ENCODE assay signal across 1 mouse cellular context in genomic region chr1:88651668-88652067, GRCm38 (mm10).
TF ChIP-seq lines count a peak whose summit lies in the region.

No protein-coding gene starts in this region.

TF ChIP-seq in CH12.LX, 34 proteins besides CTCF, POLR2A, EP300 and RAD21 (continued from another document):
- TF ChIP-seq TBP (conservative IDR thresholded peaks at IDR 0.05; ENCODE audit: low read depth, low read length) (no peak), CHD1 (IDR thresholded peaks at IDR 0.05; ENCODE audit: low read depth, low read length) (no peak), ELF1 (IDR thresholded peaks at IDR 0.05; ENCODE audit: low read depth, low read length) (no peak), SIN3A (IDR thresholded peaks at IDR 0.05; ENCODE audit: low read length) (no peak), MAZ (IDR thresholded peaks at IDR 0.05; ENCODE audit: low read depth, low read length) (no peak), NELFE (IDR thresholded peaks at IDR 0.05; ENCODE audit: low read depth, low read length) (no peak), ZC3H11A (IDR thresholded peaks at IDR 0.05; ENCODE audit: low read depth, low read length) (no peak), PAX5 (IDR thresholded peaks at IDR 0.05; ENCODE audit: low read length) (no peak), ZNF384 (IDR thresholded peaks at IDR 0.05; ENCODE audit: low read depth, low read length) (no peak), MAFK (IDR thresholded peaks at IDR 0.05; ENCODE audit: insufficient replicate concordance, low read length) (no peak), ZMIZ1 (IDR thresholded peaks at IDR 0.05; ENCODE audit: low read depth, low read length) (peak; percentile 79), HCFC1 (IDR thresholded peaks at IDR 0.05; ENCODE audit: low read depth, low read length) (no peak), ZKSCAN1 (IDR thresholded peaks at IDR 0.05; ENCODE audit: borderline replicate concordance, low read depth, low read length) (no peak), IRF4 (IDR thresholded peaks at IDR 0.05; ENCODE audit: low read depth, low read length) (no peak)
